In the genomic region with DNA sequence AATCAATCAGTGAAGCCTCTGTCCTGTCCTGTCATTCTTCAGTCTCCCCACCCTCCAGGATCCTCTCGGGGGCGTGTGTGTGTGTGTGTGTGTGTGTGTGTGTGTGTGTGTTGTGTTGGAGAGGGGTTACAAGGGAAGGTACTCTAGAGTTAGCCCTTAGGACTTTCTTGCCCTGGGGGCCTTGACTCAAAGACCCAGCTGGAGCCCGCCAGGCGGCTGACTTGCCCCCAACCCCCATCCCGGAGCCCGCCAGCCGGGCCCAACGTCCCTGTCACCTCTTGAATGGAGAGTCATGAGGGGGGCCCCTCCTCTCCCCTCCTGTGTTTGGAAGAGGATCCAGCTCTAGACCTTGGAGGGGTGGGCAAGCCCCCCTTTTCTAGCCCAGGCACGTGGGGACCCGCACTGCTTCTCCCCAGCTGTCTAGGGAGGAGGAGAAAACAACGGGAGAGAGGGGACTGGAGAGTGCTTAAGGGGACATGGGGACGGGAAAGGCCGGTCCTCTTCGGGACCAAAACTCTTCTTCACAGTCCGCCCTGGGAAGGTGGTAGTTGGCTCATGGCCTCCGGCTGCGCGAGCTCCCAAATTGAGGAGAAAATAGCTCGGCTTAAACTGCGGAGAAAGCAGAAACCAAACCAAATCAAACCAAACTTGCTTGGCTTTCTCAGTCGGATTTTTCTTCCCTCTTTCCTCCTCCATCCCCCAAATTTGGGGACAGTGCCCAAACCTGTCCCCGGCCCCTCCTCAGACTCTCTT, we compare ENCODE assay signal across 7 mouse cellular contexts. TPM values are rescaled to one million over a fixed set of nuclear protein-coding genes. Genes with fewer than 3 reads are reported as not detected.
DNase-seq lines count a peak whose midpoint lies in the region; ATAC-seq and TF ChIP-seq lines count a peak whose summit lies in the region.

No protein-coding gene starts in this region.

- 11% methylated on average over 22 of the region's 22 CpGs for WGBS in lung, adult 2 months
- WGBS in embryonic facial prominence, embryonic 11.5 days: under 1% methylated on average over 22 of the region's 22 CpGs
- WGBS in liver, embryonic 11.5 days: 5% methylated on average over 22 of the region's 22 CpGs
- 5% methylated on average over 22 of the region's 22 CpGs for WGBS in stomach, embryonic 14.5 days

- TF ChIP-seq POLR2A in lung, adult 2 months (IDR thresholded peaks at IDR 0.05; ENCODE audit: borderline replicate concordance, extremely low read depth, low read depth, low read length): no peak

- no peak for ATAC-seq in embryonic facial prominence, embryonic 11.5 days (replicated peaks; ENCODE audit: insufficient number of reproducible peaks, low FRiP score, low TSS enrichment, low read depth)
- ATAC-seq in liver, embryonic 11.5 days (replicated peaks; ENCODE audit: low FRiP score): peak; percentile 43; the same call in 1 of the 2 replicates
- ATAC-seq in stomach, embryonic 14.5 days (ENCODE audit: insufficient number of reproducible peaks, insufficient read depth, low FRiP score, low read depth): no peak
- ATAC-seq in activated CD4-positive, CD25-positive, alpha-beta regulatory T cell, adult 4 months: no peak

- H3K4me2 ChIP-seq in embryonic facial prominence, embryonic 11.5 days (ENCODE audit: low read depth, low read length): peak overlapping the region; percentile 54
- H3K4me2 ChIP-seq in liver, embryonic 11.5 days: peak overlapping the region; percentile 55
- H3K4me2 ChIP-seq in stomach, embryonic 14.5 days (replicated peaks; ENCODE audit: low read depth, low read length): peak overlapping the region; percentile 33

- no peaks in the 10 kb centered on the region for H3K36me3 ChIP-seq in embryonic facial prominence, embryonic 11.5 days (replicated peaks; ENCODE audit: control insufficient read depth, insufficient read depth, low read depth, low read length)
- H3K36me3 ChIP-seq in liver, embryonic 11.5 days (ENCODE audit: control insufficient read depth, insufficient read depth, low read length): no peaks in the 10 kb centered on the region
- no peaks in the 10 kb centered on the region for H3K36me3 ChIP-seq in stomach, embryonic 14.5 days (ENCODE audit: control insufficient read depth, insufficient read depth, low read length)

- TF ChIP-seq CTCF in lung, adult 2 months (IDR thresholded peaks at IDR 0.05; ENCODE audit: insufficient read depth, low read length): no peak

- no peak for DNase-seq in lung, adult 2 months
- no peak for DNase-seq in lung, postnatal 25 days (ENCODE audit: low spot score)
- peak; percentile 65 for DNase-seq in embryonic facial prominence, embryonic 11.5 days (ENCODE audit: low spot score)
- DNase-seq in liver, embryonic 11.5 days (ENCODE audit: low spot score): no peak
- no peak for DNase-seq in thymus, postnatal 25 days

- no peaks in the 10 kb centered on the region; the same call in 1 of the 2 replicates for H3K4me1 ChIP-seq in lung, adult 2 months (ENCODE audit: control insufficient read depth, insufficient read depth, low read length)
- peaks cover 14% of the 10 kb centered on the region for H3K4me1 ChIP-seq in embryonic facial prominence, embryonic 11.5 days (ENCODE audit: control insufficient read depth, insufficient read depth, low read length)
- H3K4me1 ChIP-seq in liver, embryonic 11.5 days (replicated peaks; ENCODE audit: control insufficient read depth, insufficient read depth, low read length): peaks cover 5% of the 10 kb centered on the region; the same call in 1 of the 2 replicates
- H3K4me1 ChIP-seq in stomach, embryonic 14.5 days (ENCODE audit: control insufficient read depth, insufficient read depth, low read length): peaks cover 13% of the 10 kb centered on the region; the same call in 1 of the 2 replicates

- peak overlapping the region; percentile 67 for H3K27ac ChIP-seq in embryonic facial prominence, embryonic 11.5 days (replicated peaks; ENCODE audit: low read depth, low read length)
- H3K27ac ChIP-seq in liver, embryonic 11.5 days (ENCODE audit: low read depth, low read length): peak overlapping the region; percentile 52; the same call in 1 of the 2 replicates
- H3K27ac ChIP-seq in stomach, embryonic 14.5 days (ENCODE audit: low read length): no peak overlapping the region

- peak overlapping the region; percentile 60 for H3K4me3 ChIP-seq in lung, adult 2 months (replicated peaks; ENCODE audit: extremely low read depth, low read depth, low read length)
- H3K4me3 ChIP-seq in embryonic facial prominence, embryonic 11.5 days (ENCODE audit: low read depth, low read length): peak overlapping the region; percentile 26
- peak overlapping the region; percentile 26 for H3K4me3 ChIP-seq in liver, embryonic 11.5 days (ENCODE audit: low read depth, low read length)
- H3K4me3 ChIP-seq in stomach, embryonic 14.5 days (ENCODE audit: low read depth, low read length): peak overlapping the region; percentile 21; the same call in 1 of the 2 replicates

- peaks cover 56% of the 10 kb centered on the region for H3K27me3 ChIP-seq in embryonic facial prominence, embryonic 11.5 days (ENCODE audit: control insufficient read depth, insufficient read depth, low read length)
- peaks cover 98% of the 10 kb centered on the region for H3K27me3 ChIP-seq in liver, embryonic 11.5 days (replicated peaks; ENCODE audit: control insufficient read depth, insufficient read depth, low read length)
- H3K27me3 ChIP-seq in stomach, embryonic 14.5 days (ENCODE audit: control insufficient read depth, insufficient read depth, low read length): peaks cover 55% of the 10 kb centered on the region

- no peaks in the 10 kb centered on the region for H3K9me3 ChIP-seq in embryonic facial prominence, embryonic 11.5 days (replicated peaks; ENCODE audit: control insufficient read depth, low read length)
- H3K9me3 ChIP-seq in liver, embryonic 11.5 days (ENCODE audit: control insufficient read depth, low read length): no peaks in the 10 kb centered on the region
- no peaks in the 10 kb centered on the region for H3K9me3 ChIP-seq in stomach, embryonic 14.5 days (ENCODE audit: control insufficient read depth, low read depth, low read length)

- H3K9ac ChIP-seq in embryonic facial prominence, embryonic 11.5 days (replicated peaks; ENCODE audit: low read length): peak overlapping the region; percentile 37
- peak overlapping the region; percentile 46 for H3K9ac ChIP-seq in liver, embryonic 11.5 days (ENCODE audit: low read depth, low read length)
- no peak overlapping the region for H3K9ac ChIP-seq in stomach, embryonic 14.5 days (replicated peaks; ENCODE audit: low read depth, low read length)

RNA-seq across cellular contexts. Expression of gene Tbx3, which starts 15.2 kb away (rescaled TPM):
- polyA plus RNA-seq in lung, adult 2 months (2012; rRNA removed): 135 and 160 TPM in 2 replicates
- polyA plus RNA-seq in embryonic facial prominence, embryonic 11.5 days (2014; fragmentation: Nextera tagmentation; extraction: Ambion mirVana): 36.9 and 39.8 TPM in 2 replicates
- polyA plus RNA-seq in liver, embryonic 11.5 days (2014; fragmentation: Nextera tagmentation; extraction: Ambion mirVana): 23.3 and 25.9 TPM in 2 replicates
- 20.4 and 20.6 TPM in 2 replicates for polyA plus RNA-seq in stomach, embryonic 14.5 days (2014; fragmentation: Nextera tagmentation; extraction: Ambion mirVana)
- polyA plus RNA-seq in activated CD4-positive, CD25-positive, alpha-beta regulatory T cell, adult 4 months (2017; shearing (Covaris generic)): not detected

Comparison
In these comparisons a context has a peak if more than half of its experiments do, and no peak if none do; other contexts are left out.
1. RNA of gene Tbx3, which starts 15.2 kb away (polyA plus RNA-seq): 135 to 160 TPM in lung, adult 2 months, 36.9 to 39.8 TPM in embryonic facial prominence, embryonic 11.5 days, 23.3 to 25.9 TPM in liver, embryonic 11.5 days and 20.4 to 20.6 TPM in stomach, embryonic 14.5 days; not detected in activated CD4-positive, CD25-positive, alpha-beta regulatory T cell, adult 4 months; every median in the first group is over 10 times any median in the second.
2. Peak in every context shown above with its lines, with median percentiles within 50 percentile points of each other: H3K4me3 ChIP-seq and H3K4me2 ChIP-seq.